Mouse (Mus musculus): ENCODE data around the gene Dnmbp. TPM values are rescaled to one million over a fixed set of nuclear protein-coding genes. Genes with fewer than 3 reads are reported as not detected.

The Dnmbp gene
- polyA plus RNA-seq, 1 experiment, result 8.5 TPM

GRCm38 (mm10) chr19:43887242-43887641, 52.7 kb downstream of the Dnmbp start:
- TF ChIP-seq MYOG (IDR thresholded peaks at IDR 0.05; ENCODE audit: control insufficient read depth, extremely low read depth, insufficient read length), result no peak
- no peak for TF ChIP-seq MYOD1 (IDR thresholded peaks at IDR 0.05; ENCODE audit: control insufficient read depth, insufficient read length, low read depth)
- no peak for TF ChIP-seq USF1 (IDR thresholded peaks at IDR 0.05; ENCODE audit: low read depth)
- no peak for TF ChIP-seq CTCF (IDR thresholded peaks at IDR 0.05; ENCODE audit: control insufficient read depth, insufficient read depth, insufficient read length)
- TF ChIP-seq MAX (IDR thresholded peaks at IDR 0.05), result no peak
- no peak for TF ChIP-seq CEBPB (IDR thresholded peaks at IDR 0.05; ENCODE audit: low read depth)
- no peak for TF ChIP-seq FOSL1 (IDR thresholded peaks at IDR 0.05; ENCODE audit: insufficient read depth, low read length, poor library complexity, severe bottlenecking)
- no peaks in the 10 kb centered on the region for H3K27me3 ChIP-seq (ENCODE audit: control insufficient read depth, insufficient read depth, insufficient read length)
- no peaks in the 10 kb centered on the region for H3K79me2 ChIP-seq (ENCODE audit: control insufficient read depth, insufficient read depth)
- H3K4me3 ChIP-seq (ENCODE audit: insufficient read depth, poor library complexity, severe bottlenecking), result no peak overlapping the region
- no peaks in the 10 kb centered on the region for H3K36me3 ChIP-seq (ENCODE audit: control insufficient read depth, insufficient read depth)
- no peak overlapping the region for H3ac ChIP-seq (ENCODE audit: control insufficient read depth, insufficient read length, low read depth)
- no peaks in the 10 kb centered on the region for H3K79me3 ChIP-seq (ENCODE audit: low read depth)

- Histone ChIP-seq H3ac (ENCODE audit: control insufficient read depth, insufficient read length, low read depth) (no peak overlapping the region), H3K36me3 (ENCODE audit: control insufficient read depth, insufficient read depth) (no peaks in the 10 kb centered on the region), H3K4me3 (ENCODE audit: insufficient read depth, poor library complexity, severe bottlenecking) (no peak overlapping the region), H3K79me3 (ENCODE audit: low read depth) (no peaks in the 10 kb centered on the region), H3K79me2 (ENCODE audit: control insufficient read depth, insufficient read depth) (no peaks in the 10 kb centered on the region), H3K27me3 (ENCODE audit: control insufficient read depth, insufficient read depth, insufficient read length) (no peaks in the 10 kb centered on the region)
- TF ChIP-seq CEBPB (IDR thresholded peaks at IDR 0.05; ENCODE audit: low read depth) (peak; percentile 63), USF1 (IDR thresholded peaks at IDR 0.05; ENCODE audit: low read depth) (no peak)
Measured at GRCm38 (mm10) chr19:43886371-43887099, 53.5 kb downstream of the Dnmbp start.

GRCm38 (mm10) chr19:43884668-43885498, 55.1 kb downstream of the Dnmbp start:
- no peaks in the 10 kb centered on the region for H3K36me3 ChIP-seq (ENCODE audit: control insufficient read depth, insufficient read depth)
- TF ChIP-seq CTCF (IDR thresholded peaks at IDR 0.05; ENCODE audit: control insufficient read depth, insufficient read depth, insufficient read length) (no peak), CEBPB (IDR thresholded peaks at IDR 0.05; ENCODE audit: low read depth) (no peak), FOSL1 (IDR thresholded peaks at IDR 0.05; ENCODE audit: insufficient read depth, low read length, poor library complexity, severe bottlenecking) (no peak), USF1 (IDR thresholded peaks at IDR 0.05; ENCODE audit: low read depth) (no peak), MYOD1 (IDR thresholded peaks at IDR 0.05; ENCODE audit: control insufficient read depth, insufficient read length, low read depth) (no peak), MAX (IDR thresholded peaks at IDR 0.05) (no peak), MYOG (IDR thresholded peaks at IDR 0.05; ENCODE audit: control insufficient read depth, extremely low read depth, insufficient read length) (no peak)
- no peaks in the 10 kb centered on the region for H3K27me3 ChIP-seq (ENCODE audit: control insufficient read depth, insufficient read depth, insufficient read length)
- no peaks in the 10 kb centered on the region for H3K79me3 ChIP-seq (ENCODE audit: low read depth)
- H3ac ChIP-seq (ENCODE audit: control insufficient read depth, insufficient read length, low read depth), result no peak overlapping the region
- H3K79me2 ChIP-seq (ENCODE audit: control insufficient read depth, insufficient read depth), result no peaks in the 10 kb centered on the region
- no peak overlapping the region for H3K4me3 ChIP-seq (ENCODE audit: insufficient read depth, poor library complexity, severe bottlenecking)

- H3ac ChIP-seq (ENCODE audit: control insufficient read depth, insufficient read length, low read depth), result no peak overlapping the region
- peaks cover 16% of the 10 kb centered on the region for H3K79me2 ChIP-seq (ENCODE audit: control insufficient read depth, insufficient read depth)
- H3K27me3 ChIP-seq (ENCODE audit: control insufficient read depth, insufficient read depth, insufficient read length), result no peaks in the 10 kb centered on the region
- no peaks in the 10 kb centered on the region for H3K36me3 ChIP-seq (ENCODE audit: control insufficient read depth, insufficient read depth)
- no peak overlapping the region for H3K4me3 ChIP-seq (ENCODE audit: insufficient read depth, poor library complexity, severe bottlenecking)
- no peak for TF ChIP-seq MYOG (IDR thresholded peaks at IDR 0.05; ENCODE audit: control insufficient read depth, extremely low read depth, insufficient read length)
- TF ChIP-seq MYOD1 (IDR thresholded peaks at IDR 0.05; ENCODE audit: control insufficient read depth, insufficient read length, low read depth), result no peak
- TF ChIP-seq CTCF (IDR thresholded peaks at IDR 0.05; ENCODE audit: control insufficient read depth, insufficient read depth, insufficient read length), result no peak
- peaks cover 6% of the 10 kb centered on the region for H3K79me3 ChIP-seq (ENCODE audit: low read depth)
Measured at GRCm38 (mm10) chr19:43882895-43883573, 57.0 kb downstream of the Dnmbp start.

GRCm38 (mm10) chr19:43881615-43882014, 58.4 kb downstream of the Dnmbp start:
- TF ChIP-seq MYOG (IDR thresholded peaks at IDR 0.05; ENCODE audit: control insufficient read depth, extremely low read depth, insufficient read length), result no peak
- no peak for TF ChIP-seq CEBPB (IDR thresholded peaks at IDR 0.05; ENCODE audit: low read depth)
- no peak for TF ChIP-seq FOSL1 (IDR thresholded peaks at IDR 0.05; ENCODE audit: insufficient read depth, low read length, poor library complexity, severe bottlenecking)
- no peak for TF ChIP-seq MAX (IDR thresholded peaks at IDR 0.05)
- no peak for TF ChIP-seq USF1 (IDR thresholded peaks at IDR 0.05; ENCODE audit: low read depth)
- no peak for TF ChIP-seq CTCF (IDR thresholded peaks at IDR 0.05; ENCODE audit: control insufficient read depth, insufficient read depth, insufficient read length)
- Histone ChIP-seq H3K79me2 (ENCODE audit: control insufficient read depth, insufficient read depth) (peaks cover 30% of the 10 kb centered on the region), H3K27me3 (ENCODE audit: control insufficient read depth, insufficient read depth, insufficient read length) (no peaks in the 10 kb centered on the region), H3K79me3 (ENCODE audit: low read depth) (peaks cover 13% of the 10 kb centered on the region), H3ac (ENCODE audit: control insufficient read depth, insufficient read length, low read depth) (no peak overlapping the region), H3K4me3 (ENCODE audit: insufficient read depth, poor library complexity, severe bottlenecking) (no peak overlapping the region), H3K36me3 (ENCODE audit: control insufficient read depth, insufficient read depth) (no peaks in the 10 kb centered on the region)
